Mouse (Mus musculus) G1E (cell line): ENCODE data around the gene Cyp27a1.

Experiments used
- CTCF ChIP-seq: IDR thresholded peaks from 2 replicates; pipeline ENCODE4 v1.5.1; 2012; ENCODE audit warnings: low read depth, low read length, inconsistent platforms, mixed read lengths
- POLR2AphosphoS5 ChIP-seq: IDR thresholded peaks from 2 replicates; pipeline ENCODE4 v1.6.1; 2012; ENCODE audit warnings: low read depth, low read length, inconsistent platforms; ENCODE audit not compliant: insufficient replicate concordance

DNA sequence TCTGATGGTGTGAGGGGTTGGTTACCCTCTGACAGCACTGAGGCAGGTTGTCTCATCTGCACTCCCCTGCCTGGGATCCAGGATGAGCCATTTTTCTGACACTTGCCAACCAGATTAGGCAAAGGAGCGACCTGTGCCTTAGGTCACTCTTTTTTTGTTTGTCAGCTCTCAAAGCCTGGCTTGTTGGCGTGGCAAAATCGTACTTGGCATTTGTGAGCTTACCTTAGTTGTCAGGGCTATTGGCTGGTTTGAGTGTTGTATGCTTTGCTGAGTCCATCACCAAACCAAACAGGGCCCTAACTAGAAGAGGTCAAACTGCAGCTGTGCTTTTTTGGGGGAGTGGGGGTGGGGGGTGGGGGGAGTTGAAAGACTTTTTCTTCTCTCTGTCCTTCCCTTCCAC is 5.9 kb downstream of the Cyp27a1 start:
- no peak for TF ChIP-seq CTCF
- TF ChIP-seq POLR2AphosphoS5 = no peak
